Mouse (Mus musculus) liver, embryonic 12.5 days (tissue): ENCODE results near the gene Tbxas1. TPM values are rescaled to one million over a fixed set of nuclear protein-coding genes. Genes with fewer than 3 reads are reported as not detected.
A peak's percentile ranks its signal among the peaks of the same experiment; 100 is the strongest.

ENCODE experiments used
- ATAC-seq: fragments of 200-750 bp; cut with Nextera tagmentation; 2 replicates; pipeline ENCODE4 v1.8.0; 2017; ENCODE audit warnings: moderate number of reproducible peaks, mild to moderate bottlenecking, moderate library complexity
- H3K27ac ChIP-seq: fragments of 300-500 bp; sonication (generic); 2 replicates; pipeline ENCODE4 v1.5.1; 2016; ENCODE audit warnings: mild to moderate bottlenecking
- H3K27me3 ChIP-seq: fragments of 300-500 bp; sonication (generic); replicated peaks from 2 replicates; pipeline ENCODE4 v1.6.1; 2016; ENCODE audit warnings: mild to moderate bottlenecking, moderate library complexity
- H3K36me3 ChIP-seq: fragments of 300-500 bp; sonication (generic); 2 replicates; pipeline ENCODE4 v1.6.1; 2016; ENCODE audit warnings: mild to moderate bottlenecking, moderate library complexity
- H3K4me1 ChIP-seq: fragments of 300-500 bp; sonication (generic); 2 replicates; pipeline ENCODE4 v1.6.1; 2016
- H3K4me2 ChIP-seq: fragments of 300-500 bp; sonication (generic); 2 replicates; pipeline ENCODE4 v1.6.1; 2016; ENCODE audit warnings: mild to moderate bottlenecking, moderate library complexity
- H3K4me3 ChIP-seq: fragments of 300-500 bp; sonication (generic); 2 replicates; pipeline ENCODE4 v1.5.1; 2016; ENCODE audit warnings: mild to moderate bottlenecking, moderate library complexity
- H3K9ac ChIP-seq: fragments of 300-500 bp; sonication (generic); 2 replicates; pipeline ENCODE4 v1.6.1; 2016; ENCODE audit warnings: mild to moderate bottlenecking, moderate library complexity
- H3K9me3 ChIP-seq: fragments of 300-500 bp; sonication (generic); replicated peaks from 2 replicates; pipeline ENCODE4 v1.6.1; 2016; ENCODE audit warnings: mild to moderate bottlenecking, moderate library complexity
- WGBS: fragments of 180-500 bp; shearing (Covaris S2); methylation state at CpG from one replicate; pipeline ENCODE4 v1.1.7; 2016; ENCODE audit not compliant: insufficient replicate concordance; 5-methylcytosine and 5-hydroxymethylcytosine counted together
- polyA plus RNA-seq: library from polyadenylated mRNA; unstranded; fragments of >200 nt; fragmentation: Nextera tagmentation; extraction: Ambion mirVana; gene quantifications from 2 replicates; pipeline ENCODE4 v1.2.1, GENCODE M21; 2016

Tbxas1 gene
- polyA plus RNA-seq, 1 experiment from 2014 or later, result 12.9 TPM

DNA sequence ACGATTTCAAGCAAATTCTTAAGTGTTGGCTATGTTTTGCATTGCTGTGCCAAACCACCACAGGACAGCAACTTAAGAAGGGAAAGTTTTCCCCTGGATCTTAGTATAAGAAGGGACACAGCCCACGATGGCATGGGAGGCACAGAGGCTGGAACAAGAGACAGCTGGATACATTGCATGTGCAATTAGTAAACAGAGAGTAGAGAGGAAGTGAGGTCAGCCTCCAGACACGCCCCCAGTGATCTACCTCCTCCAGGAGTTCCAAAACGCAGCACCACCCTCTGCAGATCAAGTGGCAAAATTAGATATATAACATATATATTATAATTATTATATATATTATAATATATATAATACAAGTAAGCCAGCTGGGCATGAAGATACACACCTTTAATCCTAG lies 132.9 kb downstream of the Tbxas1 start:
- no peaks in the 10 kb centered on the region for H3K4me1 ChIP-seq
- WGBS, result 44% methylated on average over 4 of the region's 4 CpGs
- H3K36me3 ChIP-seq, result no peaks in the 10 kb centered on the region
- H3K4me3 ChIP-seq, result no peak overlapping the region
- H3K4me2 ChIP-seq, result no peak overlapping the region
- no peak for ATAC-seq
- no peaks in the 10 kb centered on the region for H3K27me3 ChIP-seq
- H3K9ac ChIP-seq, result no peak overlapping the region
- peaks cover 5% of the 10 kb centered on the region for H3K9me3 ChIP-seq
- no peak overlapping the region for H3K27ac ChIP-seq

DNA sequence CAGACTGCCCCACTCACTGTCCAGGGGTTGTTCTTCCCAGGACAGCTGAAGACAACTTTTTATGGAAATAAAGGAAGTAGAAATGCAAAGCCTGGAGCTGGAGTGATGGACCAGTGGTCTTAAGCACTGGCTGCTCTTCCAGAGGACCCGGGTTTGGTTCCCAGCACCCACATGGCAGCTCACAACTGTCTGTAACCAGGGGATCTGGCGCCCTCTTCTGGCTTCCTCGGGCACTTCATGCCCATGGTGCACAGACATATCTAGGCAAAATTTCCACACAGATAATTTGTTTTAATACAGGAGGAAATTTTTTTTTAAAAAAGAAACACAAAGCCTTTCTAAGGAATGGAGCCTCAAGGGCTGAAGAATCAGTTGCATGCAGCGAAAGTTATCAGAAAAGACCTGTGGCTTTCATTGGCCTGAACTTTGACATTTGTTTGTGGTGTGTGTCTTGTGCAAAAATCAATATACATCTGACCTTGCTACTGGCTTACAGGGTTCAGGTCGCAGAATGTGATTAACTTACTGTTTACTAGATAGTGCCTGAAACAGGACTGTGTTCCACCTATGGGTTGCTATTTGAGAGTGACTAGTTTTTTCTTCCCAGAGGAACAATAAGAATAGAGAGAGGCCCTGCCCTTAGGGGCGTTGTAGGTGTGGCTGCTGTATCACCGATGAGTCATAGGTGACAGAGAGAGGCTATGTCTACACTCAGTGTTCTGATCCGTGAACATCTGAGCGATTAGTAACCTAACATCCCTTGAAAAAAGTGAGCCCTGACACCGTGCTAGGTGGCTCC lies 138.0 kb downstream of the Tbxas1 start:
- 68% methylated on average over 10 of the region's 10 CpGs for WGBS
- H3K9ac ChIP-seq, result no peak overlapping the region
- H3K36me3 ChIP-seq, result no peaks in the 10 kb centered on the region
- peaks cover 6% of the 10 kb centered on the region for H3K9me3 ChIP-seq
- no peaks in the 10 kb centered on the region for H3K27me3 ChIP-seq
- no peak overlapping the region for H3K4me2 ChIP-seq
- no peak overlapping the region for H3K4me3 ChIP-seq
- H3K27ac ChIP-seq, result peak overlapping the region; percentile 76
- H3K4me1 ChIP-seq, result no peaks in the 10 kb centered on the region
- ATAC-seq, result peak; percentile 68

DNA sequence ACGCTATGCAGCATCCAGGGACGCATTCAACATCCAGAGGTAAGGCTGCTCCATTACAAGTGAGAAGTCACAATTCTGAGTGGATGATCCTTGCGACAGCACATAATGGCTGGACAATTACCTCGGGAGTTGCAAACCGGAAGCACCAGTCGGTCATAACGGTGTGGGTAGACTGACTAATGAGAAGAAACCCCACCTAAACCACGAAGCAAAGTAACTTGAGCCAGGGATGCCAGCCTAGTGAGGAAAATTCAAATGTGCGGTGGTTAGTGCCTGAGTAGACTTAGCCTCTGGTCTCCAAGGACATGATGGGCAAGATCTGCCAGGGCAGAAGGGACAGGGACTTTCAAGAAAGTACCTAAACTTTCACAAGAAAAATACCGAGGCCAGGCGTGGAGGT lies 142.7 kb downstream of the Tbxas1 start:
- Histone ChIP-seq H3K4me1 (peaks cover 13% of the 10 kb centered on the region), H3K36me3 (no peaks in the 10 kb centered on the region), H3K4me3 (no peak overlapping the region), H3K9ac (no peak overlapping the region), H3K27ac (no peak overlapping the region), H3K27me3 (no peaks in the 10 kb centered on the region), H3K4me2 (no peak overlapping the region), H3K9me3 (peaks cover 2% of the 10 kb centered on the region)
- 78% methylated on average over 11 of the region's 11 CpGs for WGBS
- no peak for ATAC-seq

DNA sequence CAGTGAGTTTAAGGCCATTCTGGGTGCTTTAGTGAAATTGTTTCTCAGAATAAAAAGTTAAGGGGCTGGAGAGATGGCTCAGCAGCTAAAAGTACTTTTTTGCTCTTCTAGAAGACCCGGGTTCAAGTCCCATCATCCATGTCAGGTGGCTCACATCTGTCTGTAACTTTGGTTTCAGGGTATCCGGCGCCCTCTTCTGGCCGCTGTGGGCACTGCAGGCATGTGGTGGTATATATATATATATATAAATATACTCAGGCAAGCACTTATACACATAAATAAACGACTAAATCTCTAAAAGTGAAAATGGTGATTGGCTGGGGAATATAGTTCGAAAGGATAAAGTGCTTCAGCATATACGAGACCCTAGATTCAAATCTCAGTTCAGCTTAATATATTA lies 143.6 kb downstream of the Tbxas1 start:
- Histone ChIP-seq H3K9me3 (no peaks in the 10 kb centered on the region), H3K36me3 (no peaks in the 10 kb centered on the region), H3K4me3 (no peak overlapping the region), H3K27ac (no peak overlapping the region), H3K9ac (no peak overlapping the region), H3K27me3 (no peaks in the 10 kb centered on the region), H3K4me1 (peaks cover 13% of the 10 kb centered on the region), H3K4me2 (no peak overlapping the region)
- ATAC-seq, result no peak
- 58% methylated on average over 7 of the region's 7 CpGs for WGBS

DNA sequence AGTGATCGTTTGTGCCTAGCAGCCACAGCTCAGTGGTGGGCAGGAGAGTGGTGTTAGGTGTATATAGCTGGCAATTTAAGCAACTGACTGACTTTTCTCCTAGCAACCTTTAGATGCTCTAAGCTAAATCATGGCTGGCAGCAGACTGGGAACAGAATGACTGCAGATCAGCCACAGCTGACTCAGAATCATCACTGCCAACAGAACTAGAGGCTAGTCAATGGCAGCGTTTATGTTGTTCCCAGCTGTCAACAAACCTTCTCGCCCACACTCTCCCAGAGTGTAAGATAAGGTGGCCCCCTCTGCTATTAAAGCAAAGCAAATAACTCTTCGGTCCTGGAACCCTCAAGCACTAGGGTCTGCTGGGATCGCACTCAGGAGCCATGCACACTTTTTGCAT lies 144.0 kb downstream of the Tbxas1 start:
- H3K4me3 ChIP-seq, result no peak overlapping the region
- no peaks in the 10 kb centered on the region for H3K27me3 ChIP-seq
- H3K4me2 ChIP-seq, result no peak overlapping the region
- 74% methylated on average over 5 of the region's 5 CpGs for WGBS
- H3K4me1 ChIP-seq, result peaks cover 13% of the 10 kb centered on the region
- no peak for ATAC-seq
- H3K9ac ChIP-seq, result no peak overlapping the region
- H3K9me3 ChIP-seq, result no peaks in the 10 kb centered on the region
- no peak overlapping the region for H3K27ac ChIP-seq
- no peaks in the 10 kb centered on the region for H3K36me3 ChIP-seq

DNA sequence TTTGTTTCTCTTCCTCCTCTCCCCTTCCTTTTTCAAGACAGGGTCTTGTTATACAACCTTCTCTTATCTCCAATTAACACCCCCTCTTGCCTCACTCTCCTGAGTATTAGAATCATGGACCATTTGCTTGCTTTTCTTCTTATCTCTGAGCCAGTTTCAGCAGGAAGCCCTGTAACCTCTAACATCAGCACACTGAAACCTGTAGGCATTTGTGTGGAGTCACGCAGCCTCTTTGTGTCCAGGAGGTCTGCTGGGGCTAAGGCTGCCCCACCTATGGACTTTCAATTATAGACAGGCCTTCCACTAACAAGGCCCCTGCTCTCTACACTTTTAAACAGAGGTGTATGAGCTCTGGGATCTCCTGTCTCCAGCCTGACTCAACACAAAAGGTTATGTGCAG lies 146.7 kb downstream of the Tbxas1 start:
- H3K4me1 ChIP-seq, result peaks cover 13% of the 10 kb centered on the region
- peak; percentile 64; the same call in 1 of the 2 replicates for ATAC-seq
- H3K4me2 ChIP-seq, result no peak overlapping the region
- 0 out of 2 replicates have a peak overlapping the region, but pooled peaks have one; percentile 12 for H3K27ac ChIP-seq
- 6% methylated on average over 1 of the region's 1 CpGs for WGBS
- peak overlapping the region; percentile 12; the same call in 1 of the 2 replicates for H3K9ac ChIP-seq
- H3K27me3 ChIP-seq, result no peaks in the 10 kb centered on the region
- no peaks in the 10 kb centered on the region for H3K9me3 ChIP-seq
- no peaks in the 10 kb centered on the region for H3K36me3 ChIP-seq
- H3K4me3 ChIP-seq, result no peak overlapping the region

DNA sequence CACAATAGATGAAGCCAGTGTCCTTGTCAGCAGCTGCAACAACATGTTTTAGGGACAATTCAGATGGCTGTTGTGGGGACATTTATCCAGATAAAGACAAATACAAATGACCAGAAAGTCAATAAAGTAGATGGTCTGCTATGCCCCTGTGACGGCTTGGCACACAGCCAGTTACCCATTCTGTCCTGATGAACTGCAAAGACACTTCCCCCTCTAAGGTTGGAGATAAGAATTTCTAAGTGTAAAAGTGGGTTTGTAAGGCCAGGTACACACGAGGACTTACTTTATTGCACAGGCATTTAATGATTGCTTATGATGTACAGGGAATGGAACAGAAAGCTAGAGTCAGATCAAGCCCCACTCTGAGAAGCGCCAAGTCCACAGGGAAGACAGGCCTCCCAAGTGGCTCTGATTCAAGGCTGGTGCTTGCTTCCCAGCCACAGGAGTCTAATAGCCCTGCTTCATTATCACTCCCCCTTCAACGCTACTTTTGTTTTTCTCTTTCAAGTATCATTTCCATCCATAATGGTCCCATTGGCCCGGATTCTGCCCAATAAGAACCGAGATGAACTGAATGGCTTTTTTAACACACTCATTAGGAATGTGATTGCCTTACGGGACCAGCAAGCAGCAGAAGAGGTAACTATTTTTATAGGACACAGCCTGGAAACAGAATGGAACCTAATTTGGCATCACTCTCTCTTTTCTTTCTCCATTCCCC lies 147.4 kb downstream of the Tbxas1 start:
- WGBS, result 64% methylated on average over 7 of the region's 7 CpGs
- Histone ChIP-seq H3K36me3 (no peaks in the 10 kb centered on the region), H3K27me3 (0 out of 2 replicates have a peak, but pooled peaks cover 3% of the 10 kb centered on the region), H3K4me2 (no peak overlapping the region), H3K9me3 (no peaks in the 10 kb centered on the region), H3K4me3 (no peak overlapping the region), H3K9ac (peak overlapping the region; percentile 12; the same call in 1 of the 2 replicates), H3K4me1 (peaks cover 13% of the 10 kb centered on the region), H3K27ac (no peak overlapping the region)
- ATAC-seq, result no peak

DNA sequence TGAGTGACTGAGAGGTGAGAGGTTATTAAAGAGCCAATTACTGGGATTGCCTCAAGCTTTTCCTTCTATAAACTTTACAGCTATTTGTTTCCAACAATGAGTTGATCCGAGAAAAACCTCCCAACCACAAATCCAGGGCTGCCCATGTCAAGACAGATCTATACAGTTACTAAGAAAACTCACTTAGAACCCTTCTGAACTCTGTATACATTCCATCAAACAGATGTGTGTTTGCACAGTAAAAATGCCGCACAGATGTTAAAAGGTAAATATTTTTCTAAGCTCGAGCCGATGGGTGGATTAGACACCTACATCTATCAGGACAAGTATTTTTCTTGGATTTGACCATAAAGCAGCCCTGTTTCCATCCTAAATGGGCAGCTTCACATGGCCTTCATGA lies 149.4 kb downstream of the Tbxas1 start:
- H3K27me3 ChIP-seq, result peaks cover 10% of the 10 kb centered on the region; the same call in 1 of the 2 replicates
- 65% methylated on average over 4 of the region's 4 CpGs for WGBS
- H3K4me2 ChIP-seq, result no peak overlapping the region
- no peaks in the 10 kb centered on the region for H3K9me3 ChIP-seq
- no peaks in the 10 kb centered on the region for H3K36me3 ChIP-seq
- H3K4me1 ChIP-seq, result peaks cover 13% of the 10 kb centered on the region
- H3K9ac ChIP-seq, result no peak overlapping the region
- ATAC-seq, result no peak
- no peak overlapping the region for H3K27ac ChIP-seq
- no peak overlapping the region for H3K4me3 ChIP-seq

DNA sequence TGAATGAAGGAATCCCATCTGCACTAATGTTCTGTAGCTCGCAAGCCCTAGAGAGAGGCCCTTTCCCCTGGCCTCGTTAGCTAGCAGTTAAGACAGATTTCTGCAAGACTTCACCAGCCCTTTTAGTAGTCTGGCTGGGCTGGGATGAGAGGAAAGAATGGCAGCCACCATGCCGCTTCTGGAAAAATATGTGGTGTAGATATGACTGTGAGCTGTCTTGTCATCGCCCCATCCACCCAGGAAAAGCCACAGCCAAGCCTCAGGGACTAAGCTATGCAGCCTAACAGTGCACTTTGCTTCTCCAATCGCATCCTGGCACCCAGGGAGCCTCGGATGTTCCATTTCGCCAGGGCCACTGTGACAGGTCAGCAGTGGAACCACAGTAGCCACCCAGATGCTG lies 149.8 kb downstream of the Tbxas1 start:
- H3K27ac ChIP-seq, result no peak overlapping the region
- WGBS, result 71% methylated on average over 7 of the region's 7 CpGs

DNA sequence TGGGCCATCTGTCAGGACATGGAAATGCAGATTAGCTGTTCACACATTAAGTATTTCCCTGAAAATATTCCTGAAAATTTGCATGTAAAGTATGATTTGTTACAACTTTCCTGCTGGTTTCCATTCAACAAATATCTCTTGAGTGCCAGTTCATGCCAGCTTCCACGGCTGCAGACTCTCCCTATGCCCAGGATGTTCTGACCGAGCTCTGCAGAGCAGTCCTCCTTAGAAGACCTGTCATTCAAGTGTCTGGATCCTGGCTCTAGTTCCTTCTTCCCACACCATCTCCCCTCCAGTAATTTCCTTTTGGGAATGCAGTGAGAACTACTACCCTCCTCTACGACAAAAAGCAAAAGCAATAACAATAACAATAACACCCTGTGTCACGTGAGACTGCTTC lies 155.5 kb downstream of the Tbxas1 start:
- ATAC-seq, result no peak
- Histone ChIP-seq H3K36me3 (no peaks in the 10 kb centered on the region), H3K4me1 (no peaks in the 10 kb centered on the region), H3K4me2 (no peak overlapping the region), H3K4me3 (no peak overlapping the region), H3K27me3 (peaks cover 23% of the 10 kb centered on the region), H3K9me3 (no peaks in the 10 kb centered on the region), H3K9ac (no peak overlapping the region), H3K27ac (no peak overlapping the region)
- 54% methylated on average over 4 of the region's 4 CpGs for WGBS

More for the DNA sequence above, 149.8 kb downstream of the Tbxas1 start:
- no peaks in the 10 kb centered on the region for H3K36me3 ChIP-seq
- no peak overlapping the region for H3K4me2 ChIP-seq
- peaks cover 10% of the 10 kb centered on the region; the same call in 1 of the 2 replicates for H3K27me3 ChIP-seq
- H3K9ac ChIP-seq, result no peak overlapping the region
- no peak for ATAC-seq
- H3K4me1 ChIP-seq, result peaks cover 13% of the 10 kb centered on the region
- no peak overlapping the region for H3K4me3 ChIP-seq
- no peaks in the 10 kb centered on the region for H3K9me3 ChIP-seq

DNA sequence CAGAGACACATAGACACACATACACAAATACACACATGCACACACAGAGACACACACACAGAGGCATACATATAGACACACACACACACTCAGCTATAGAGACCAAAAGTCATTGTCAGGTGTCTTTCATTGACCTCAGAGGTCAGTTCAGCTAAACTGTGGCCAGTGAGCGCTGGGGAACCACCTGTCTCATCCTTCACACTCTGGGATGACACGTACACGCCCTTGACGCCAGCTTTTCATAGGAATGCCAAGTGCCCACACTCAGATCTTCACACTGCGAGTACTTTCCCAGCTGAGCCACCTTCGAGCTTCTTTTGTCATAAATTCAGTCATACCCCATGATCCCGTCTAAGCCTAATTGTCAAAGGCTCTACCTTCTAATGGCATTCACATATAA lies 158.5 kb downstream of the Tbxas1 start:
- Histone ChIP-seq H3K4me2 (no peak overlapping the region), H3K36me3 (no peaks in the 10 kb centered on the region), H3K9ac (no peak overlapping the region), H3K9me3 (no peaks in the 10 kb centered on the region), H3K4me3 (no peak overlapping the region), H3K27ac (no peak overlapping the region), H3K4me1 (no peaks in the 10 kb centered on the region), H3K27me3 (peaks cover 25% of the 10 kb centered on the region)
- no peak for ATAC-seq
- WGBS, result 75% methylated on average over 7 of the region's 7 CpGs

DNA sequence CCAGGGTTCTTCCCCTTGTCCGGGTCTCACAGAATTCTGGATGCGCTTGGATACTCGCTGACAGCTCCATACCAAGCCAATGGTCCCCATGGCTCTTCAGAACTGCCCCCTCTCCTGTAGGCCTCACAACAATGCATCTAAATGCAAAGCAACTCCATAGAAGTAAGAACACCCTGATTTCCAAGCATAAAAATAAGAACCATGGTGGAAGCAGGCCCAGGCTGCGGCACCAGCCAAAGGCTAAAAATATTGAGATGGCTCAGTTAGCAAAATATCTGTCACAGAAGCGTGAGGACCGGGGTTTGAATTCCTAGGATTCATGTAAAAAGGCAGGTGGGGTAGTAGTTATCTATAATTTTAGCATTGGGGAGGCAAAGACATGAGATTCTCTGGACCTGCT lies 159.8 kb downstream of the Tbxas1 start:
- Histone ChIP-seq H3K4me2 (no peak overlapping the region), H3K4me1 (no peaks in the 10 kb centered on the region), H3K27me3 (peaks cover 33% of the 10 kb centered on the region), H3K9ac (no peak overlapping the region), H3K4me3 (no peak overlapping the region), H3K36me3 (no peaks in the 10 kb centered on the region), H3K27ac (no peak overlapping the region), H3K9me3 (no peaks in the 10 kb centered on the region)
- 80% methylated on average over 6 of the region's 6 CpGs for WGBS
- ATAC-seq, result no peak
